Mouse (Mus musculus) hindbrain, postnatal 0 days (tissue): ENCODE measurements at regions not wholly inside any gene's neighbourhood (a gene's known extent, or its start where the extent isn't known, plus 50 kb on each side); places are given as distances from the start of the nearest gene placed in this dataset.

ENCODE experiments used
- ATAC-seq: fragments of 200-750 bp; cut with Nextera tagmentation; 2 replicates; pipeline ENCODE4 v1.8.0; 2017; ENCODE audit warnings: mild to moderate bottlenecking, moderate TSS enrichment, moderate library complexity
- DNase-seq: peaks from one replicate; pipeline ENCODE4 v3.0.0-alpha.2; 2015; ENCODE audit warnings: low spot score
- H3K27ac ChIP-seq: fragments of 300-500 bp; sonication (generic); 2 replicates; pipeline ENCODE4 v1.5.1; 2014; ENCODE audit warnings: mild to moderate bottlenecking
- H3K27me3 ChIP-seq: fragments of 300-500 bp; sonication (generic); 2 replicates; pipeline ENCODE4 v1.6.1; 2014; ENCODE audit warnings: low read length, mixed read lengths; ENCODE audit not compliant: insufficient read depth
- H3K36me3 ChIP-seq: fragments of 300-500 bp; sonication (generic); 2 replicates; pipeline ENCODE4 v1.6.1; 2014; ENCODE audit warnings: low read length, mixed read lengths; ENCODE audit not compliant: insufficient read depth
- H3K4me1 ChIP-seq: fragments of 300-500 bp; sonication (generic); 2 replicates; pipeline ENCODE4 v1.6.1; 2014; ENCODE audit warnings: antibody characterized with exemption, low read length, mixed read lengths; ENCODE audit not compliant: insufficient read depth
- H3K4me2 ChIP-seq: fragments of 300-500 bp; sonication (generic); 2 replicates; pipeline ENCODE4 v1.6.1; 2014; ENCODE audit warnings: low read depth, mild to moderate bottlenecking, low read length, moderate library complexity, mixed read lengths
- H3K4me3 ChIP-seq: fragments of 300-500 bp; sonication (generic); 2 replicates; pipeline ENCODE4 v1.5.1; 2014; ENCODE audit warnings: low read length
- H3K9ac ChIP-seq: fragments of 300-500 bp; sonication (generic); replicated peaks from 2 replicates; pipeline ENCODE4 v1.6.1; 2014; ENCODE audit warnings: mild to moderate bottlenecking, low read length, moderate library complexity, mixed read lengths
- H3K9me3 ChIP-seq: fragments of 300-500 bp; sonication (generic); 2 replicates; pipeline ENCODE4 v1.6.1; 2016; ENCODE audit warnings: low read length, mixed read lengths
- CTCF ChIP-seq: IDR thresholded peaks from 2 replicates; pipeline ENCODE4 v1.5.1; 2016; ENCODE audit warnings: antibody characterized with exemption, control low read depth, low read depth
- WGBS: fragments of 180-500 bp; shearing (Covaris S2); extraction: QIAGEN DNeasy Blood & Tissue Kit; methylation state at CpG from one replicate; pipeline ENCODE4 v1.1.7; 2014; 5-methylcytosine and 5-hydroxymethylcytosine counted together

- DNase-seq (no peak), ATAC-seq (no peak)
- Histone ChIP-seq H3K27me3 (no peaks in the 10 kb centered on the region), H3K4me3 (no peak overlapping the region), H3K9me3 (no peaks in the 10 kb centered on the region), H3K4me1 (no peaks in the 10 kb centered on the region), H3K36me3 (no peaks in the 10 kb centered on the region), H3K4me2 (no peak overlapping the region), H3K9ac (no peak overlapping the region), H3K27ac (no peak overlapping the region)
- no peak for TF ChIP-seq CTCF
- 75% methylated on average over 2 of the region's 2 CpGs for WGBS
These were observed 220.4 kb downstream of the Ptprc start for GRCm38 (mm10) chr1:137955139-137955538.

GRCm38 (mm10) chr1:137953369-137953768, 222.1 kb downstream of the Ptprc start:
- Histone ChIP-seq H3K9ac (no peak overlapping the region), H3K27me3 (no peaks in the 10 kb centered on the region), H3K27ac (no peak overlapping the region), H3K36me3 (no peaks in the 10 kb centered on the region), H3K4me2 (no peak overlapping the region), H3K9me3 (no peaks in the 10 kb centered on the region), H3K4me3 (no peak overlapping the region), H3K4me1 (no peaks in the 10 kb centered on the region)
- ATAC-seq (no peak), DNase-seq (no peak)
- WGBS = 72% methylated on average over 1 of the region's 1 CpGs
- TF ChIP-seq CTCF = no peak

- Histone ChIP-seq H3K4me1 (no peaks in the 10 kb centered on the region), H3K27me3 (no peaks in the 10 kb centered on the region), H3K27ac (no peak overlapping the region; the same call in 1 of the 2 replicates), H3K9ac (no peak overlapping the region), H3K9me3 (no peaks in the 10 kb centered on the region), H3K36me3 (no peaks in the 10 kb centered on the region), H3K4me3 (no peak overlapping the region), H3K4me2 (no peak overlapping the region)
- DNase-seq = no peak
- no peak for TF ChIP-seq CTCF
- 80% methylated on average over 1 of the region's 1 CpGs for WGBS
- peak; percentile 38; the same call in 1 of the 2 replicates for ATAC-seq
These were observed 222.7 kb downstream of the Ptprc start for GRCm38 (mm10) chr1:137952777-137953176.

- Histone ChIP-seq H3K9ac (no peak overlapping the region), H3K27me3 (no peaks in the 10 kb centered on the region), H3K4me3 (no peak overlapping the region), H3K9me3 (no peaks in the 10 kb centered on the region), H3K4me2 (no peak overlapping the region), H3K4me1 (no peaks in the 10 kb centered on the region), H3K36me3 (no peaks in the 10 kb centered on the region; the same call in 1 of the 2 replicates), H3K27ac (no peak overlapping the region)
- TF ChIP-seq CTCF = no peak
- ATAC-seq = no peak
- DNase-seq = no peak
- WGBS = 60% methylated on average over 1 of the region's 1 CpGs
These were observed 227.6 kb downstream of the Ptprc start for GRCm38 (mm10) chr1:137947900-137948299.

GRCm38 (mm10) chr1:137941776-137942522, 233.6 kb downstream of the Ptprc start:
- Histone ChIP-seq H3K9me3 (no peaks in the 10 kb centered on the region), H3K4me3 (no peak overlapping the region), H3K4me1 (no peaks in the 10 kb centered on the region), H3K27ac (no peak overlapping the region), H3K4me2 (no peak overlapping the region), H3K9ac (no peak overlapping the region), H3K27me3 (no peaks in the 10 kb centered on the region), H3K36me3 (no peaks in the 10 kb centered on the region; the same call in 1 of the 2 replicates)
- ATAC-seq (no peak), DNase-seq (no peak)
- 86% methylated on average over 11 of the region's 11 CpGs for WGBS
- no peak for TF ChIP-seq CTCF

- no peak for TF ChIP-seq CTCF
- no peaks in the 10 kb centered on the region for H3K4me1 ChIP-seq
- no peaks in the 10 kb centered on the region for H3K9me3 ChIP-seq
- ATAC-seq (no peak), DNase-seq (no peak)
- no peak overlapping the region for H3K27ac ChIP-seq
- WGBS = 82% methylated on average over 4 of the region's 4 CpGs
- no peak overlapping the region for H3K4me3 ChIP-seq
- H3K27me3 ChIP-seq = no peaks in the 10 kb centered on the region
- no peak overlapping the region for H3K4me2 ChIP-seq
- H3K36me3 ChIP-seq = peaks cover 14% of the 10 kb centered on the region; the same call in 1 of the 2 replicates
- H3K9ac ChIP-seq = no peak overlapping the region
These were observed 239.8 kb downstream of the Ptprc start for GRCm38 (mm10) chr1:137935746-137936145.

GRCm38 (mm10) chr1:137929764-137930163, 245.7 kb downstream of the Ptprc start:
- Histone ChIP-seq H3K27me3 (no peaks in the 10 kb centered on the region), H3K4me3 (no peak overlapping the region), H3K9ac (no peak overlapping the region), H3K4me1 (peaks cover 10% of the 10 kb centered on the region), H3K9me3 (no peaks in the 10 kb centered on the region), H3K4me2 (no peak overlapping the region), H3K27ac (peak overlapping the region; percentile 7), H3K36me3 (peaks cover 14% of the 10 kb centered on the region; the same call in 1 of the 2 replicates)
- 68% methylated on average over 3 of the region's 3 CpGs for WGBS
- no peak for TF ChIP-seq CTCF
- DNase-seq = peak; percentile 43
- no peak for ATAC-seq
